Mouse (Mus musculus) left cerebral cortex, postnatal 4 days (tissue): ENCODE measurements around the gene Pde4d. TPM values are rescaled to one million over a fixed set of nuclear protein-coding genes. Genes with fewer than 3 reads are reported as not detected.

ENCODE experiments used
- DNase-seq: peaks from one replicate; pipeline ENCODE4 v3.0.0-alpha.2; 2022
- intact Hi-C: fragments of 180-260 bp; cut with DNase I; formaldehyde crosslinking; loops from one replicate; pipeline ENCODE4 v1.15.1; 2025
- total RNA-seq, 2 experiments: library from RNA; stranded (reverse); gene quantifications; 2 replicates each; pipeline ENCODE4 v1.2.3; 2021

Pde4d gene
- total RNA-seq, 2 experiments from 2014 or later, result 107 to 117 TPM

- peak; percentile 28 for DNase-seq
- intact Hi-C loops, result no loop called here
Observed at GRCm38 (mm10) chr13:109664956-109665802, 1215.4 kb downstream of the Pde4d start.

DNA sequence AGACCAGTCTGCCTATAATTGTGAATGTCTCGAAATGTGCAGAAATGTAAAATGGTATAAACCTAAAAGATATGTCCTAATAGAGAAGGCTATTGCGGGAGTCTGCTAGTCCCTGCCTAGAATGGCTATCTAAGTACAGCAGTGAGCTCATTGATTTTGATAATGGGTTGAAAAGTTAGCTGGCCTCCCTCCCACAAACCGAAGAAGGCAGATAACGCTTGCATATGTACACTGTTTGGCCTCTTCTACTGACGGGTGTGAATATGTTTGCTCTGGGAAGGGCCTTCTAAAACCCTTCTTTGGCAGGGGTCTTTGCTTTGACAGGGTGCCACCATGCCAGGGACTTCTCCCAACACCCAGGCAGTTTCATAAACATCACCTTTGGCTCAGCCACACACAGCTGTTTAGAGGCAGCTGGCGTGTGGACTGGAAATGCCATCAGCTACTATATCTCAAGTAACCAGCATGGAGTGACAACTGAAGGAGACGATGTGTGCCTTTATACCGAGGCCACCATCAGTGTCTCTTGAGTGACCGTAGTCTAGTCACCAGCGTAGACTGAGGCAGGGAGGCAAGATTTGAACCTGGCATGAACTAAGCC is 1216.2 kb downstream of the Pde4d start:
- peak; percentile 31 for DNase-seq
- intact Hi-C loops, result no loop called here

DNA sequence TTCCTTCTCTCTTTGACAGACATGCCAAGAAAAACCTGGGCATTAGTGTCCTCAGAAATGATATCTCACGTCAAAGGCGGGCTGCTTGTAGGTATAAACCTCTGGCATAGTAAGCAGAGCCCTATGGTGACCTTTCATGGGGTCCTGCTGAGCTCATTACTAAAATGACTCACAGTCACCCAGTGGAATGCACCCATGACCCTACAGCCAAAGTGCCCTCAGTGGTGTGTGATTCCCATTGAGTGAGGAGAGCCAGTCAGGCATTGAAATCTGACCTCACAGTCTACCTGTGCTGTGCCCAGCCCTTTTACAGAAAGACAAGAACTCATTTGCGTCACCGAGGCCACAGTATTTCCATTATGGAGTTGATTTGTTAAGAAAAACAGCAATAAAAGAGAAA is 1220.2 kb downstream of the Pde4d start:
- intact Hi-C loops, result no loop called here
- DNase-seq, result no peak

GRCm38 (mm10) chr13:109671589-109672347 is 1222.0 kb downstream of the Pde4d start:
- DNase-seq, result no peak
- intact Hi-C loops, result no loop called here

DNA sequence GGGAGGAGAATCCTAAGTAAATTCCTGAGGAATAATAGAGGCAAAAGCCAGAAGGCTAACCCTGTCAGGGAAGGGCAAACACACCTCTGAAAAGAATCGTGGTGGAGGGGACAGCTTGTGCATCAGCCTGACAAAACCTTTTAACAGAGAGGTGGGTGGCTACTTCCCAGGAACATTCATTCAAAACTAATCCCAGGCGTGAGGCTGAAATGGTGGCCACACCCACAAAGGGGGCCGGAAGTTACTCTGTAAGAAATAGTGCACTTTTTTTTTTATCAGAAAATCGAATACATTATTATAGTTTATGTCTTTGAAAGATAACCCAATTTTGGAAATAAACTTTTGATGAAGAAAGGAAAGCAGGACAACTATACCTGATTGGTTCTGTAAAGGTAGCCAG is 1227.3 kb downstream of the Pde4d start:
- intact Hi-C loops, result no loop called here
- no peak for DNase-seq

- DNase-seq, result no peak
- intact Hi-C loops, result no loop called here
Observed at GRCm38 (mm10) chr13:109677617-109678016, 1227.9 kb downstream of the Pde4d start.

DNA sequence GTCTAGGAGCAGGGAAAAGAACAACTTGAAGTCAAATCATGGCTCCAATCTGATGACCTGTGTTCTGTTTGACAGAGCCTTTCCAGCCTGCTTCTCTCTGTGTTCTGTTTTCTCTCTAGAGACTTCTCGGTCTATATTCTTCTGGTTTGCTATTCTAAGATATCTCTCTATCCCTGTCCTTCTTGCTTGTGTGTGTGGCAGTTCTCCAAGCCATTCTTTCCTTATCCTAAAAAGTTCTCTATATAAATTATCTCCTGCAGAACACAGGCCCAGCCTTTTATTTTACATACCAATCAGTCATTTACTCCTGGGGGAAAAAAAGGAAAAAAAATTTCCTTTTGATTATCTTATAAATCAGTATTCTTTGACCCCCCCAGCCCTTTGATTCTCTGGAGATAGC is 1229.2 kb downstream of the Pde4d start:
- DNase-seq, result no peak
- intact Hi-C loops, result no loop called here

DNA sequence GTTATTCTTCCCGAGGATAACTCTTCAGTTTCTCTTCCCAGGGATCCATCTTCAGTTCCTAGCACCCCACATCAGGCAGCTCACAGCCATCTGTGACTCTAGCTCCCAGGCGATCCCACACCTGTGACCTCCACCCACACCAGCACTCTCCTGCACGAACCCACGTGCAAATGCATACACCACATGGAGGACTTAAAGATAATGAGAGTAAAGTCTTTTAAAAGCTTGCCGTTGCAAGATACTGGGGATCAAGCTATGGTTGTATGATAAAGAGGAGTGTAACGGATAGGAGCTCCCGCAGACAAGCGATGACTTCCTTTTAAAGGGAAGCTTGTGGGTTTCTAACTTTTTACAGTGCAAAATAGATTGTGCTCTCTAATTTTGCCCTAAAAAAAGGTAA is 1230.5 kb downstream of the Pde4d start:
- intact Hi-C loops, result no loop called here
- DNase-seq, result no peak

- no peak for DNase-seq
- intact Hi-C loops, result no loop called here
Observed at GRCm38 (mm10) chr13:109681699-109682293, 1232.0 kb downstream of the Pde4d start.

DNA sequence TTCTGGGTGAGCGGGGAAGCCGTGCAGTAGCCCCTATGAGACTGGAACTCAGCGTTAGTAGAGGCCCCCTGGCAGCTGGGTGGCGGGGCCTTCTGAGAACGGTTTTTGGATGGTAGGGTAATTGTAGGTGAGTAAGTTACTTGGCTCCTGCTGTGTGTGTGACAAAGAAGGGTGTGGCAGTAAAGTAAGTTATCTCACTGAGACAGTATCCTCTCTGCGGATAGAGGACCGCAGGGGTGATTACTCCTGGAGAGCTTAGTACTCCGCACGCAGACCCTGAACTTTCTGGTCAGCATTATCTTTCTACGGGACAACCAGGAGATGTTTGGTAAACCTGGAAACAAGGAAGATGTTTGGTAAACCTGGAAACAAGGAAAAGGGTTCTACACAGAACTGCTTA is 1233.3 kb downstream of the Pde4d start:
- DNase-seq, result no peak
- intact Hi-C loops, result no loop called here

DNA sequence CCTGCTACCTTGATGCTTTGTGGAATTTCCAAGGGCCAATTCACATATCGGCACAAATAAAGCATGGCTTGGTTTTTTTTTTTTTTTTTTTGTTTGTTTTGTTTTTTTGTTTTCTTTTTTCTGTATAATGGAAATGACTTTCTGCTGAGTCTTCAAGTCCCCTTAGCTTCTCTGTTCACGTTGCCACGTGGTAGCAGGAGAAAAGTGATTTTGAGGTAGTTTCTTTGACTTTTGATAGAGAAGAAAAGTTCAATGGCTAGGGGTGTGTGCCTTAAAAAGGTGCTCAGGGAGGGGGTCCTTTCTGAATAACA is 1235.2 kb downstream of the Pde4d start:
- DNase-seq, result no peak
- intact Hi-C loops, result no loop called here

DNA sequence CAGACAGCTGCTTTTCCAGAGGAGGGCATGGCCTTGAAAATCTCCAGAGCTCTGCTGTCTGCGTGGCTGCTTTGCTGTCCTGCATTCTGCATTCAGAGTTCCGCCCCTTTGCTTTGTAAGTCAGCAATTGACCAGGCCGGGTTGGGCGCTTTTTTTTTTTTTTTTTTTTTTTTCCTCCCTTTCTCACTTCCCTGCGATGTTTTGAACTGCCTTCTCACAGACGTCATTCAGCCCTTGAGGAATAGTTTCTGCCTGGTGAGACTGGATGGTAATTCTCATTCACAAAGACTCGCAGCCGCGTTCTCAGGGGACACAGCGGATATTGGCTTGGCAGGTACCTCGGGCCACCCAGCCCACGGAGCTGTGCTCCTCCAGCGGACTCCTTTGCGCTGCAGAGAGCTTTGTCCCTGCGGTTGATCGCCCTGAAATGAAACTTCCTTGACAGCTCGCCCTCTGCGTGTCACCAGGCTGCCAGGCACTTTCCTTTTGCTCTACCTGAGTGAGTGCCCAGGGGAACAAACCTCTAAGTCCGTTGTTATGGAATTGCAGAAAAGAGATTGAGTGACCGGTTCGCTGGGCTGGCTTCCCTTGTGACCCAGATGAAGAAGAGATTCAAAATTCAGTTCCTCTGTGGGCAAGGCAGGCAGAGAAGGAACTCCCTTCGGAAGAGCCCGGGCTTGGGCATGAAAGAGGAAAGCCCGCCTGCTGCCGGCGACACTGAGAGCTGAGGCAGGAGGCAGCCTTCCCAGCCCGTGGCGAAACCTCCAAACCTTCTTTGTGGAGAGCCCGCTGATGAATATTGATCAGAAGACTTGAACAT is 1235.8 kb downstream of the Pde4d start:
- DNase-seq, result peak; percentile 32
- intact Hi-C loops, result no loop called here

DNA sequence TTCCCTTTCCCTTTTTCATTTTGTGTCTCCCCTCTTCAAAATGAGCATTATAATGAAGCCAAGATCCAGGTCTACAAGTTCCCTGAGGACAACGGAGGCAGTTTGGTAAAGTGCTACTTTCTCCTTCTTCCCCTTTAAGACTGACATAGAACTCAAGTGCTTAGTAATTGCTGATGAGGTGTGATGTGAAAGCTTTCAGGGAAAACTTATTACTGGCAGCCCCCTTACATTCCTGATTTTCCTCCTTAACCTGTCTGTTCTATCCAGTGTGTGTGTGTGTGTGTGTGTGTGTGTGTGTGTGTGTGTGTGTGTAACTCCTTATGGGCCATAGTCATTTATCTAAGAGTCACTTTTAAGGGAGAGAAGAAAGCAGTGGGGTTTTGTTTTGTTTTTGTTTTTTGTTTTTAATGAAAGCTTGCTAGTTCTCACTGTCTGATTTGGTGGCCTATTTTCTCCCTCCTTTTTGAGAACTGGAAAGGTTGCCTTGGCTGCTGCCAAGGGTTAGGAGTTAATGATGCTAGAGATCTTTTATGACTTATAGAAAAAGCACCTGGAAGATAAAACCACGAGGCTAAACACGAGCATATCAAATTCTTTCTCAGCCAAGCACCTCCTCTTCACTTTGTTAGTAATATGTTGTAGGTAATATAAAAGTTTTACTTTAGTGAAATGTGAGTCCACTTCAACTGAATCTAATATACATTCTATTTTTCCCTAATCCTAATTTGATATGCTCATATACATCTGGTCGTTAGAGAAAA is 1236.5 kb downstream of the Pde4d start:
- intact Hi-C loops, result no loop called here
- DNase-seq, result no peak

DNA sequence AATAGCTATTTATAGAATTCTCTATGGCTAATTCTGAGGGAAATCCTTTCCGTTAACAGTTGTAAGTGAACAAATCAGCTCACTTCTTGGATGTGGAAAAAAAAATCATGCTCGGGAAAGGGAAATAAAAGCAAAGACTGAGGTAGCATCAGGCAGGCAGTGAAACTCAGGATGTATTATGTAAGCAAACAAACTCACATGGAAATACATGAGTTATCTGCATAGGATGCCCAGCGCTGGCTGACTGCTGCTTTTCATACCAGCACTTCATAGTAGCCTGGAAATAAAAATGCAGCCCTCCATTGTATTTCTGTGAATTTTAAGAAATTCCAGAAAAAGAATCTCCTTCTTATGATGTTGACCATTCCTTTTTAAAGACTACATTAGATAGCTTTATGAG is 1237.2 kb downstream of the Pde4d start:
- DNase-seq, result no peak
- intact Hi-C loops, result no loop called here

DNA sequence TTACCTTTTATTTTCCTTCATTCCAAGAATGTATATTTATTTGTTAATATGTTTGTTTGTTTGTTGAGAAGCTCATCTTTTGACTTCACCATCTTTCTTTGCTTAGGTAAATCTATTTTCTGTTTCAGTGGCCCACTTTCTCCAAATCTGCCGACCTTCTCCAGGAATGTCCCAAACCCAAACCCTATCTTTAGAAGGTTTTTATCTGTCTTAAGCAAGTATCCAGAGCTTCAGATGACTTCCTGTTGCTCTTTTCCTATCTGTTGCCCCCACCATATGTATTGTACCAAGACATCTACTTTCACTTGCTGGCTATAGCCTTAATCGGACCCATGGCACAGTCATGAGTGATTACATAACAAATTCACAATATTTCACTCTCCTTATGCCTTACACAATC is 1238.4 kb downstream of the Pde4d start:
- intact Hi-C loops, result no loop called here
- DNase-seq, result no peak

DNA sequence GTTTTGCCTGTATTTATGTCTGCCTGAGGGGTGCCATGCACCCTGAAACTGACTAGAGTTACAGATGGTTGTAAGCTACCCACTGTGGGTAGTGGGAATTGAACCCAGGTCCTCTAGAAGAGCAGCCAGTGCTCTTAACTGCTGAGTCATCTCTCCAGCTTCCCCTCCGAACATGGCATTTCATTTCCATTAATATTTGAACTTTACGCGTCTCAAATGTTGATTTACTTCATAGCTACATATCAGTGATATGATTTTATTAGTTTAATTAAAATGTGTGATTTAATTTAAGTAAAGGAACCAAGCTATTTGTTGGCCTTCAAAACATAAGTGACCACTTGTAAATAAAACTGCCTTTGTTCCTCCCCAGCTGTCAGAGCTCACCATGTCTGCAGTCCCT is 1239.4 kb downstream of the Pde4d start:
- intact Hi-C loops, result no loop called here
- no peak for DNase-seq

DNA sequence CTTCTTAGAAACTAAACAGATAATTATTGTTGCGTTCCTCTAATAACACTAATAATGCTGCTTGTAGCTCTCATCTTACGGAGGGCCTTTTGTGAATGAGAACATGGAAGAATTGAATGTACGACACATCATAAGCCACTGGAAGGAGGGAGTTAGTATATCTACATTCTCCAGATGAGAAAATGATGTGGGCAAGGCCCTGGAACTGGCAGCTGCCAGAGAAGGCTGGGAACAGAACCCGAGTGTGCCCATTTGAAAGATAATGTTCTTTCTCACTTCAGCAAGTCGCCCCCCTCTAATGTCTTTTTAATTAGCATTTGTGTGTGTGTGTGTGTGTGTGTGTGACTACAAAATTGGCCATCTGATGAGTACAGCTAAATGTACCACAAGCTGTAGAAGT is 1240.8 kb downstream of the Pde4d start:
- intact Hi-C loops, result no loop called here

GRCm38 (mm10) chr13:109692851-109693250 is 1243.1 kb downstream of the Pde4d start:
- no peak for DNase-seq
- intact Hi-C loops, result no loop called here

More for the DNA sequence above, 1240.8 kb downstream of the Pde4d start:
- no peak for DNase-seq

DNA sequence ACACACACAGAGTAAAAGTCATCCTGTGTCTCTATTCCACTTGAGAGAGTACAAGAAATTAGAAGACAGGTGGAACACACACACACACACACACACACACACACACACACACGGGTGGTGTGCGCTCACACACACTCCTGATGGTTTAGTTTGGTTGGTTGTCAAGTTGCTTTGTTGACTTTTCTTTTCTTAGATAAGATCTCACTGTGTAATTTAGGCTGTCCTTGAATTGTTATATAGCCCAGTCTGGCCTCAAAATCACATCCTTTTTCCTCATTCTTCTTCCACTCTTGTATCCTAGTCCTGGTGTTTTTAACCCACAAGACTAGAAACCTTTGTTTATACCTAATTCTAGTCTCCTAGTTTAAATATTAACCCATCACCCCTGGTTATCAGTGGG is 1244.0 kb downstream of the Pde4d start:
- no peak for DNase-seq

GRCm38 (mm10) chr13:109694293-109694692 is 1244.5 kb downstream of the Pde4d start:
- intact Hi-C loops, result no loop called here
- no peak for DNase-seq

More for the DNA sequence above, 1244.0 kb downstream of the Pde4d start:
- intact Hi-C loops, result no loop called here
